Mouse (Mus musculus): ENCODE measurements around the gene Col25a1.

- TF ChIP-seq CTCF (IDR thresholded peaks at IDR 0.05; ENCODE audit: extremely low read depth, insufficient read length, insufficient replicate concordance, low read depth, low read length) (no peak), POLR2A (IDR thresholded peaks at IDR 0.05; ENCODE audit: low read depth, low read length) (no peak)
Observed at GRCm38 (mm10) chr3:130361922-130362321, 230.6 kb downstream of the Col25a1 start.
